Mouse (Mus musculus) kidney, postnatal 36 days (tissue): Measurements from ENCODE around the gene Mcat.

Source experiments
- DNase-seq, 2 experiments: peaks; one replicate each; pipeline ENCODE4 v3.0.0; 2021 to 2022; ENCODE audit warnings: mixed read lengths in 2 of 2

Mcat gene

DNA sequence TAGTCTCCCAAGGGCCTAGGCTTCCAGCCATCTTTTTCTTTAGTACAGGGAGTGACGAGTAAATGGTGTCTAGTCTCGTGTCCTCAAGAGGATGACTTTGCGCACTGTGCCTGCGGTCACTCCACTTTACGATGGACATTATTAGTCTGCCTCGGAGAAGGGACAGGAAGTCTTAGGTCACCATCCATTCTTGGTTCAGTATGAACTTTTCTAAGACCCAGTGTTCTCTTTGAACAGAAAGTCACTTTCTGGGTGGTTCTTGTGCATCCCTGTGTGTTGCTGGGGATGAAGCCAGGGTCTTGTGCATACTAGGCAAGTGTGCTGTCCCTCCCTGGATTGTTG, 27.7 kb downstream of the Mcat start:
- peak in 1 of 2 experiments; percentile 49 for DNase-seq

DNA sequence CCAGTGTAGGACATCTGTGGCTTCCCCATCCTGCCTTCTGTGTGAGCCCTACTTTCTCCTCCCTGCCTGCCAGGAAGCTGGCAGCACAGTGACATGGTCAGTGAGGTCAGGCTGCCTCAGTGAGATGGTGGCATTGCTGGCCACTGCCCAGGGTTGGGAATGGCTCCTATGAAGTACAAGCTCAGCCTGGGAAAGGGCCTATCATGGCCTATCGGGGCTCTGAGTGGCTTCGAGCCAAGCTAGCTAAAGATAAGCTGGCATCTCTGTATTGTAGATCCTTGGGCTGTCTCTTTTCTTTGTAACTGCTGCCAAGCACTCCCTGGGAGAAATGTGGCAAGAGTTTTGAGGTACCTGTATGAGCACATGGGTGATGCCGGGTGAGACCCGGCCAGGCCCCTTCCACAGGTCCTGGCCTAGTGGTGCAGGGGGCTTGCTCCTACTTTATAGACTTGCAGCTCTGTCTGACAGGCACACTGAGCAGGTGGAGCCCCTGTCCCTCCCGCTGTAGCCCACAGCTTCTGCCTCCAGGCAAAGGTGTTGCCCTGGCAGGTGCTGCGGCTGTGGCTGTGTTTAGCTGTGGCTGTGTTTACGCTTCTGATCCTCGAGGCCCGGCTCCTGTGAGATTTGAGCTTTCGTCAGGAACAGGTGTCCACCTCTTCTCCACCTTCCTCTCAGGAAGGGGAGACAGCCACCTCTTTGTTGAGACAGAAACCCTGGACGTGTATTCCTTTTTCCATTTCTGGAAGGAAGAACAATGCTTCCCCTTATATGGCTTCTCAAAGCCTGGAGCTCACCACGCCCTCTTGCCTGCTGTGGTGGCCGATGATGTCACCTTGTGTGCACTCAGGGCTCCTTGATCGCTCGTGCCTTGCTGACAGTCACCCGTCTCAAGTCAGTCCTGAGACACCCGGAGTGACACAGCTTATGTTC, 28.4 kb downstream of the Mcat start:
- peak in 1 of 2 experiments; percentile 28 for DNase-seq

DNA sequence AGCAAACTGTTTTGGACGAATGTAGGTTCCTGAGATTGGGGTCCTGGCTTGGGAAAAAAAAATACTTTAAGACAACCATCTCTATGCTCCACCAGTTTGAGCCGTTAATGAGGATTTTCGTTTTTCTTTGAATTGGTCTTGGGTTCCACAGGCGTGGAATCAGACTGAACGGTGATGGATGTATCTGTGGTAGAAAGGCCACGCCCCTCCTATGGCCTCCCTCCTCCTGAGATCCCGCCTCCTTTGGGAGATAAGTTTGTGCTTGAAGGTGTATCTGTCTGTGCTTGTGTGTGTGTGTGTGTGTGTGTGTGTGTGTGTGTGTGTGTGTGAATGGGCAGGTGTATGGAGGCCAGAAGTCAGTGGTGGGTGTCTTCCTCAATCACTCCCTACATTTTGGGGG, 31.0 kb downstream of the Mcat start:
- DNase-seq = no peak

DNA sequence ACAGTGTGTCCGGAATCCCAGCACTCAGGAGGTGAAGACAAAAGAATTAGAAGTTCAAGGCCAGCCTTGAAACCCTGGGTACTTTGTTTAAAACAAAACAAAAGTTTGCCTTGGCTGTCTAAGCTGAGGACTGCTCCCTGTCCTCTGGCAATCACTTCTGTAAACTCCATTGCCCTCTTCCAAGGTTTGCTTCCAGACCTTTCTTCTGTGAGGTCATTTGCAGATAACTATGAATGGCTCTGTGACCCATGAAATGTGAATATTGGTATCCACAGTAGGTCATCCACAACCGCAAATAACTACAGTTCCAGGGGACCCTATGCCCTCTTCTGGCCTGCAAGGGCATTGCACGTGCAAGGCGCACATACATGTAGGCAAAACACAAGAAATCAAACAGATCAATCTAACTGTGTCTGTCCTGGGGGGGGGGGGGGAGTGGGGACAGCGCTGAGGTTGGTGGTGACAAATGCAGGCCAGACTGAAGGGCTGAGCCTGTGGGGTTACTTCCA, 31.6 kb downstream of the Mcat start:
- DNase-seq = peak in 1 of 2 experiments; percentile 54

DNA sequence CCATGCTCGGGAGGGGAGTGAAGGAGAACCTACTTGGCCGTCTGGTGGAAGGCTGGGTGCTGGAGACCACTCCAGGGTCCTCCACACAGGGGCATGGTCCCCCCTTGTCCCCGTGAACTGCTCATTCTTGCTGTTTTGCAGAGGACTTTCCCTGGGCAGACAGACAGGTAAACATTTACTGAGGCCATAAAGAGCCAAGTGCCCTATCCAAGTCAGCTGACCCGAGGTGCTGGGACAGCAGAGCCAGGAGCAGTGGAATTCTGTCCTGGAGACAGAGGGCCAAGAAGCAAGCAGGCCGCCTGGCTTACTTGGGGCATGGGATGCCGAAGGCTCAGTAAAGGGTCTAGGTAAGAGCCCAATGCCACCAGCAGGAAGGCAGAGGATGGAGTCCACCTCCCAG, 32.9 kb downstream of the Mcat start:
- peak; percentile 73 to 80 for DNase-seq

DNA sequence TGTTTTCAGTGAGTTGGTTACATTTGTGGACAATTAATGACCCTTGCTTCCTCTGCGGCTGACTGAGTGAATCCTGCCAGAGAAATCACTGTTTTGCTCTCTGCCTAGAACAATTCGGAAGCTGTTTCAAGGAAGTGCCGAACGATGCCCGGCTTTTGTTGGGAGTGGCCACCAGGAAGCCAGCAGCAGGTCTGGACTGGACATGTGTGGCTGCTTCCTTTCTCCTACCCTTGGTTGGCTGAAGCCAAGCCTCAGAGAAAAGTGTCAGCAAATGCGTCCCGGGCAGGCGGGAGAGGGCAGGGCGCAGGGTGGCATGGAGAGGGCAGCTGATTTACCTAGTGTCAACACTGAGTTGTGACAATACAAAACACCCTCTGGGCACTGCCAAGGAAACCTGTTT, 33.4 kb downstream of the Mcat start:
- peak; percentile 73 to 87 for DNase-seq

DNA sequence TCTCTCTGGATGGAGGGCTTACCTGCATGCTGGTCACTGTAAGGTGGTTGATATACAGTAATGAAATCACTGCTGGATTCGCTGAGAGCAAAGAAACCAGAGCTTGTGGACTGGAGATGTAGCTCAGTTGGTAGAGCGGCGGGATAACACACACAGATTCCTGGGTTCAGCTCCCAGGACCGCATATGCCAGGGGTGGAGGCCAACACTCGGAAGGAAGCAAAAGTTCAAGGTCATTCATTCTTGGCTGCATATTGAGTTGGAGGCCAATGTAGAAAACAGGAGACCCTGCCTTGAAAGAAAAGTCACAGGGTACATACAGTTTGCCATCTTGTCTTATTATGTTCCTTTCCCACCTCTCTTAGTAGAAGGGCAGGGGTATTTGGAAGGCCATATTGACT, 33.8 kb downstream of the Mcat start:
- DNase-seq = peak; percentile 78 to 82

DNA sequence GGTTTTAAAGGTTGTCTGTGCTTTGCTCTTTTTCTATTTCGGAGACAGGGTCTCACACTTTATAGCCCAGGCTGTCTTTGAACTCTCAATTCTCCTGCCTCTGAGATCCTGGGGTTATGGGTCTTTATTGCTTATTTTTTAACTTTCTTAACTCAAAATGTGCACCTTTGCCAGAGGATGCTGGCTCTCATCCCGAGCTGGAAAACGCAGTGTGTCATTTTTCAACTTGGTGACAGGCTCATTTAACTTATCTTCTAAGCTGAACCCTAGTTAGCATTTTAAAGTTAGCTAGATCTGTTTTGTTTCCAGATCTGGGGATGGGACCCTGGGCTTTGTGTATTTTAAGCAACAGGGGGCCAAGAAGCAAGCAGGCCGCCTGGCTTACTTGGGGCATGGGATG, 34.7 kb downstream of the Mcat start:
- DNase-seq = peak; percentile 45 to 72

DNA sequence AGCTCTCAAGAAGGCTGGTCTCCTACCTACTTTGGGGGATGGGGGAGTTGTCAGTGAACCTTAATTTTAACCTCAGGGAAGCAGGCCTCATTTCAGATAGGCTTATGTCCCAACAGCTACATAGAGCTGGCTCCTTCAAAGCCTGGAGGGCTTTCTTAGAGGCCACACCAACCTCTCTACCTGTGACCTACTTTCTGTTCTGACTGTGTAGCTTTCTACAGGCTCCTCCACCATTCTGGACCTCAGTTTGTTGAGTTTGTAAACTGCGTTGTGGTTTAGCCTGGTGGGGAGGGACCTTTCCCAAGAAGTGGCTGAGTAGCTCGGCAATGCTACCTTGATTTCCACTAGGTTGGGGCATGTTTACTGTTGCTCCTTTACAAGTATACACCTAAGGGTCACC, 35.8 kb downstream of the Mcat start:
- no peak for DNase-seq

DNA sequence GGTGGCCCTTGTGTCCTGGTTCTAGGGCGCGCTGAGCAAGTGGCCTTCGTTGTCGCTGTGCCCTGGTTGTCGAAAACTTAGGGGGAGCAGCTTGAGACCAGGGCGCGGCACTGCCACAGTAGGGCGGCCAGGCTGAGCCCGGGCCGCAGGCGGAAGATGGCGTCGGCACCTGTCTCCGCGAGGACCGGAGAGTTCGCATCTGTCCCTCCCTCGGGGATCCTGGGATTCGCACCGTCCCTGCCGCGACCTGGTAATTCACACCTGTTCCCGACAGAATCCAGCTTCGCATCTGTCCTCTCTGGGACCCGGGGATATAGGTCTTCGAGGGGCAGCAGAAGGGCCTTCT, 36.5 kb downstream of the Mcat start:
- peak in 1 of 2 experiments; percentile 53 for DNase-seq

DNA sequence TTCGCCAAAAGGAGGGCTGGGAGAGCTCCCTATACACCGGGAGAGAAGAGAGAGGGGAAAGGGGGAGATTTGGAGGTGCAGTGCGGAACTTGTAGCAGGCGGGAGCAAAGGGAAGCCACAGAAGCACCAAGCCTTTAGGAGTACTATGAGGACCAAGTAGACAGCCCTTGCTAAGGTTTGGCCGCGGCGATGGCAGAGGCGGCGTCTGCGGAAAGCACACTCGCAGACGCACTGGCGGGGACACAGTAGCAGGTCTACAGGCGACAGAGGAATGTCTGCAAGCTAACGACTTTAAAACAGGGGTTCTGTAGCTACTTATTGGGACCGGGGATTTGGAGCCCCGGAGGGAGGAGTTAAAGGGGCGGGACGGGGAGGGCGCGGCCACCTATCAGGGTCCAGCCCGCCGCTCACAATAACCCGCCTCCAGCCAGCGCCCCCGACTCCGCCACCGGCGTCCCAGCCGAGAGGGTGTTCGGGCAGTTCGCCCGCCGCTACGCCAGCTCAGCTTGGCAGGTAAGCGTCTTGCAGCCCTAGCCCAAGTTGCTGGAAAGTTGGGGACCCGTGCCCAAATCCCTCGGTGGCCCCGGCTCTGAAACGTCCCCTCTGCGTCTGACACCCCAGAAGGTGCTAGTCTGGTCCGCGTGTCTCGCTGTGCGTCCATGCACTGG, 37.0 kb downstream of the Mcat start, which contains the start of gene Bik:
Bik (plus strand) TSS at position 439 of the 668 bp plus-strand sequence.
- peak; percentile 74 to 86 for DNase-seq

DNA sequence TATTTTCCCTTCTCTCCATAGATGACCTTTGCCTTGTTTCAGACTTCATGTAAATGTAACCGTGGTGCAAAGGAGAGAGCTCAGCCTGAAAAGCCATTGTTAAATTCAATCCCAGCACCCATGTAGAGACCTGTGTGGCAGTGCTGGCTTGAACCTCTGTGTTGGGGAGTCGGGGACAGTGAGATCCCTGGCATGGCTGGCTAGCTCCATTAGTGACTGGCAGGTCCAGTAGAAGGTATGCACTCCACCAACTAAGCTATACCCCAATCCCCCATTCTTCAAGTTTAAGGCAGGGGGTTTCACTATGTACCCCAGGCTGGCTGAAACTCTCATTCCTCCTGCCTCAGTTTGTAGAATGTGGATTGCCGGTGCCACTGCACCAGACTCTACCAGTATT, 39.3 kb downstream of the Mcat start:
- DNase-seq = no peak

DNA sequence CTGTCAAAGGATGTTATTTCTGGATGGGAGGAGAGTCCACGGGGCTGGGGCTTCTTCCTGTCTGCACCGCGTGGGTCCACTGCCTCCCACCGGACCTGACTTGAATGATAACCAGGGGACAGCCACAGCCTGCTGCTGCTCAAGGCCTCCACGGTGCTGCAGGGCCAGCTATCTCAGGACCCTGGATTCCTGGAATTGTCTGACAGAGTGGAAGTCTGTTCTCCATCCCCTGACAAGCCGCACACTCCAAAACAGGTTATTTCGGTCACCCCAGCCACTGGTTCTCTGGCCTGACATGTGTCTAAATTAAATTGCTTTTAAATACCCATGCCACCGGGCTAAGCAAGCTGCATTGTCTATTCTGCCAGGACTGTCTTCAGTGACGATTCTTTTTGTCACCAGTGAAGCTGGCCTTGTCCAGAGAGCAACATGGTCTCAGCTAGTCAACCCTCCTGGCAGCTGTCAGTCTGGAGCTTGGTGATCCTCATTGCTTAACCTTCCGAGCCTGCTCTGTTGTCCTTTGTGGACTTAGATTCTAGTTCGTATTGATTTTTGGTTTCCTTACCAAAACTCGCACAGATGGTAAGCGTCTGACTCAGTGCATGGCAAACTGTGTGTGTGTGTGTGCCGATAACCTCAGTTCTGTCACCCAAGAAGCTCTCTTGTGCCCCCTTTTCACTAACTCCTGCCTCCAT, 39.8 kb downstream of the Mcat start:
- DNase-seq = no peak

DNA sequence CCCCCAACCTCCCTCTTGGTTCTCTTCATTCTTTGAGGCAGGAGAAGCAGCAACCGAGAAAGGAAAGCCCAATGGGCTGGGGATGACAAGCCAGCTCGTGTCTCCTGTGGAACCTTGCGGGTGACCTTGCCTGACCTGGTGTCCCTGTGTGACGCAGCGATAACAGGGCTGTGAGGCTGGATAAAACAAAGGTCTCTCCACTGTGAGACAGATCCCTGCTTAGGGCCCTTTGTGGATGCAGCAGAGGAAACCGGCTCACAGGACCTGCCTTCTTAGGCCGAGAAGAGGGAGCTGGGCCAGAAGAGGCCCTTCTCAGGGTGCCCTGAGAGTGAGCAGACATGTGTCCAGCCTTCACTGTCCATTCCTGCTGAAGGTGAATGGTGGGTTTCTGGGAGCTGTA, 40.4 kb downstream of the Mcat start:
- peak in 1 of 2 experiments; percentile 34 for DNase-seq

DNA sequence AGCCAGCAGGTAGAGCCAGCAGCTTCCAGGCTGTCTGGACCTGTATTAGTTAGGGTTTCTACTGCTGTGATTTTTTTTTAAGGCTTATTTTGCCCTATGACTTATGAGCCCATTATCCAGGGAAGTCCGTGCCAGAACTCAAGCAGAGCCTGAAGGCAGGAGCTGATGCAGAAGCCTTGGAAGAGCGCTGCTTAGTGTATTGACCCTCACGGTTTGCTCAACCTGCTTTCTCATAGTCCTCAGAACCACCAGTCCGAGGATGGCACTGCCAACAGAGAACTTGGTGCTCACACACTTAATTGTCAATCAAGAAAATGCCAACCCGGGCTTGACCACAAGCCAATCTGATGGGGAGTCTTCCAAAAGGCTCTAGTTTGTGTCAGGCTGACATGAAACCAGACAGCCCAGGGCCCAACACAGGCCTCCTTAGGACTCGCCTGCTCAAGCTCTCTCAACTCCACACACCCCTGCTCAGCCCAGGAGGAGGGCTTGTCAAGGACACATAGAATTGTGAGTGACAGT, 42.7 kb downstream of the Mcat start:
- DNase-seq = no peak

DNA sequence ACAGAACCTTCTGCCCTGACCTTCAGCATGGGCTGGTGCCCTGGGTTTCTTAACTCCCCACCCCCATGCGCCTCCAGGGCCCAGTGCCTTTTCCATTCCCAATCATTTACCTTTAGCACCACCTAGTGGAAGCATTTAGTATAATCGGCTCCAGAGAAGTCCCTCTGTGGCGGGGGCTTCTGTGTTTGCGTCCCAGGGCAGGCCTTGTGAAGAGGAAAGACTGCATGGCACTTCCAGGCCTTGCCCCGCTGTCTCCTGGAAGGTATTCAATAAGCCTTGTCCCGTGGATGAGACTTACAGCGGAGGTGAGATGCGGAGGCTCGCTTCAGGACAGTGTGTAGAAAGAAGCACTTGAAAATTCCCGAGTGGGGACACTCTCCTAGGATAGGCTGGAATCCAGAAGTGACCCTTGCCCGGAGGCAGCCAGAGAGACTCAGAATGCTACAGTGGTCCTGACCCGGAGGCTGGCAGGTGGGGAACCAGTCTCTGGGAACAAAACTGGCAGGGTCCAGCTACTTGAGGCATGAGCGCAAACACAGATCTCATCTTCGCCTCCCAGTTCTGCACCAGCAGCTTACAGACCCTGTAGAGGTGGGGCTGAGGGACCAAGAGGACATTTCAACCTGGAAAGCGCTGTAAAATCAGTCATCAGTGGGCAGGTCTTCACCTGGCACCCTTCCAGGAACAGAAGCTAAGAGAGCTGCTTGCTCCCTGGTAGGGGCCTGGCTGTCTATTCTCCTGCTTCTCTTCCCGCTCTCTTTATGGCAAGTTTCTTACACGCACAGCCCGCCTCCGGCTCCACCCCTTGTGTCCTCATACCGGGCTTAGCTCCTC, 45.2 kb downstream of the Mcat start:
- DNase-seq = peak; percentile 83 to 87

DNA sequence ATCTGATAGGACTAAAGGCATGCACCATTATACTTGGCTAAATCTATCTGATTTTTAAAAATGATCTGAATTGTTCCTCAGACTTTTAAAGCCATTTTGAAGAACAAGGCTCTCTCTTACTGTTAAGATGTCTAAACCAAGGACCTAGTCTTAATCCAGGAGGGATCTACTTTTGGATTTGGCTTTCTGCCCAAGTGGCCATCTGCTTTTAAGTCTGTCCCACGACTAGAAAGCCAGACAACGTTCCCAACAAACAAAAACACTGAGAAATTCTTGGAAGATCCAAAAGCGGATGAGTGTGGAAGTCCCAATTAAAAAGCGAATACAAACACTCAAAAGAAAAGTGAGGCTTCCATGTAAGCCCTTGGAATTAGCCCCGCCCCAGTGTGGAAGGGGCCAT, 48.6 kb downstream of the Mcat start:
- DNase-seq = no peak

DNA sequence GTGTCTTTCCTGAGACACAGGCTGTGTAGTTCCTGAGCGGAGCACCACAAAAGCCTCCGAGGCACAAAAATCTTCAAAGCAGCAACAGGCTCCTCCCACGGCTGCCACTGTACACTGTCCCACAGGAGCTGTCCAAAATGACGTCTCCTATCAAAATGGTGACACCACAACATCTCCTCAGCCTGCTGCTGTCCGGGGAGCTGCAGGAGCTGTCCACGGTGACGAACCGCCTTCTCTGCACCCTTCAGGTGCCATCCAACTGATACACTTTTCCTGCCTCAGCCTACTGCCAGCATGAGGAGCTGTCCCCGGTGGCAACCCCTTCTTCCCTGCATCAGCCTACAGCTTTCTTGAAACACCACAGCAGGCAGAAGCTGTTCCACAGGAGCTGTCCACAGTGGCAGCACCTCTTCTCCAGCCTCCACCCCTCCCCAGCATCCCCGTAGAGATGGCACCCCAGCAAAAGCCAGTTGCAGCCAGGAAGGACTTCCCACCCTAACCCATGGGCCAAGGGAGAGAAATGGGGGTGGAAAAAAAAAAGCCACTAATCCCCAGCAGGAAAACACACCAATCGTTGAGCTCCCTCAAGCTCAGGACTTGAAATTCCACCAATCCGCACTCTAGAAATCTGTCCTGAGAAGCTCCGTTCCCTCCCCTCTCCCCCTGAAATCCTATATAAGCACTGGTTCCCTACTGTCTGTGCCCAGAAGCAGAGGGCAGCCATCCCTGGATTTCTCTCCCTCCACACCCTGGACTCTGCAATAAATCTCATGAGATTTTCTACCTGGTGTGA, 50.9 kb downstream of the Mcat start:
- no peak for DNase-seq

DNA sequence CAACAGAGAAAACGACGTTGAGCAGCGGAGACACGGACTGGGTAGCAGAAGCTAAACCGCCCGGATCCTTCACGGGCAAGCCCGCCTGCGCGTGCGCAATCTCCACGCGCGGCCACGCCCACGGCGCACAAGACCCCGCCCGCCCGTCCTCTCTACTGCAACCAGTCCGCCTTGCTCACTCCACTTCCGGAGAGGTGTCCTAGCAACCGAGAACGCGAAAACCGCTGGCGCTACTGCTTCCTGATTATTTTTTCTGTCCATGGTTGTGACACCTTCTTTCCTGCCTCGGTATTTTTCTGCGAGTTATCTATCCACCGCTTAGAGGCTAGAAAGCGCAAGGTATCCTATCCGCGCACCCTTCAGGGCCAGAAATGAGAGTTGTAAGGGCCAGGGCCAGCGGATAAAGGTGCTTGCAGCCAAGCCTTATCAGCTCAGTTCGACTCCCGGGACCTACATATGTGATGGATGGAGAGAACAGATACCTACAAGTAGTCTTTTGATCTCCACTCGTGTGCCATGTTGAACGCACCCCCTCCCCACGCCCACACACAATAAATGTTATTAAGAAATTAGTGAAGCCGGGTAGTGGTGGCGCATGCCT, 52.7 kb downstream of the Mcat start, which contains the start of gene Ttll1:
Ttll1 (minus strand) TSS at position 89 of the 601 bp plus-strand sequence.
- DNase-seq = peak; percentile 97 to 98

DNA sequence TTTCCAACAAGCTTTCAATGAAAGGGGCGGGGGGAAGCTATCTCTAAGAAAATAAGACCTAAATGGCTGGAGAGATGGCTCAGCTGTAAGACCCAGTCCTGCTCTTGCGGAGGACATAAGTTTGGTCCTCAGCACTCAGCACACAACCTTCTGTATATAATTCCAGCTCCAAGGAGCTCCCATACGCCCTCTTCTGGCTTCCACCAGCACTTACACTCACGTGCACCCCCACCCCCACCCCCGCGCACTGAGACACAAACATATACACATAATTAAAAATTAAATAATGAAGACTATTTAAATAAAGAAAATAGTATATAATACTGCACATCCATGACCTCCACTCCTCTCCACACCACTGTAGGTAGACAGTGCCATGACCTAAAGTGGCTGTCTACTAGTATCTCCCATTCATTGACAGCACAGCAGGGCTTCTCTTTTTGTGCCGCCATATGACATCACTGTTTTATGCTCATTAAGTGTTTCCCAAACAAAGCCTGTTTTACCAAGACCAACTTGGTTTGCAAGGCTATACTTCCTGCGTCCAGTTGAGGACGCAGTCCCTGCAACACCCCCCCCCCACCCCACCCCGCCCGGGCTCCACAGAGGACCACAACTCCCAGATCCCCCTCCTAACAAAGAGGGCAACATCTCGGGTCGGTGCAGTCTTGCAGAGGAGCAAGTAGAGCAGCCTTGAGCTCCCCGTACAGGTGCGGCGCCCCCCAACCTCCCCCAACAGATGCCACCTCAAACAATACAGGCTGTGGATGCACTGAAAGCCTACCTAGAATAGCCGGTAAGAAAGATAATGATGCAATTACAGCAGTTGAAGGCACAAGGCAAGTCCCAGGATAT, 53.4 kb downstream of the Mcat start:
- no peak for DNase-seq
